Mouse (Mus musculus): Measurements from ENCODE around the gene Slc29a3. TPM values are rescaled to one million over a fixed set of nuclear protein-coding genes. Genes with fewer than 3 reads are reported as not detected.

Slc29a3 gene
- total and polyA plus RNA-seq, 3 experiments, result 1.3 to 5.7 (median 1.7) TPM

- ATAC-seq (ENCODE audit: extremely low read depth, insufficient number of reproducible peaks, low FRiP score, poor library complexity, severe bottlenecking) (no peak), DNase-seq (ENCODE audit: low spot score) (no peak)
- no peaks in the 10 kb centered on the region for H3K36me3 ChIP-seq (replicated peaks)
- no peaks in the 10 kb centered on the region for H3K27me3 ChIP-seq (ENCODE audit: insufficient read depth, low read length)
- TF ChIP-seq CTCF (IDR thresholded peaks at IDR 0.05; ENCODE audit: low read depth, low read length), result no peak
- no peak for TF ChIP-seq POLR2AphosphoS5 (IDR thresholded peaks at IDR 0.05; ENCODE audit: insufficient replicate concordance, low read depth, low read length)
- no peak for TF ChIP-seq GATA2 (IDR thresholded peaks at IDR 0.05; ENCODE audit: borderline replicate concordance, low read depth, low read length)
- TF ChIP-seq GATA1 (IDR thresholded peaks at IDR 0.05; ENCODE audit: borderline replicate concordance, low read length), result no peak
- TF ChIP-seq TAL1 (conservative IDR thresholded peaks at IDR 0.05; ENCODE audit: low read depth, low read length), result no peak
- peaks cover 2% of the 10 kb centered on the region for H3K4me1 ChIP-seq (ENCODE audit: insufficient read depth, low read depth, low read length)
- no peak overlapping the region for H3K4me3 ChIP-seq (ENCODE audit: low read depth, low read length)
- no peaks in the 10 kb centered on the region for H3K9me3 ChIP-seq (replicated peaks)
Measured at GRCm38 (mm10) chr10:60756146-60756545, 3.6 kb upstream of the Slc29a3 start.

- TF ChIP-seq GATA2 (IDR thresholded peaks at IDR 0.05; ENCODE audit: borderline replicate concordance, low read depth, low read length), result no peak
- TF ChIP-seq POLR2AphosphoS5 (IDR thresholded peaks at IDR 0.05; ENCODE audit: insufficient replicate concordance, low read depth, low read length), result no peak
- no peak for TF ChIP-seq TAL1 (conservative IDR thresholded peaks at IDR 0.05; ENCODE audit: low read depth, low read length)
- TF ChIP-seq GATA1 (IDR thresholded peaks at IDR 0.05; ENCODE audit: borderline replicate concordance, low read length), result no peak
- TF ChIP-seq CTCF (IDR thresholded peaks at IDR 0.05; ENCODE audit: low read depth, low read length), result no peak
- Histone ChIP-seq H3K27me3 (ENCODE audit: insufficient read depth, low read length) (no peaks in the 10 kb centered on the region), H3K9me3 (replicated peaks) (no peaks in the 10 kb centered on the region), H3K4me1 (ENCODE audit: insufficient read depth, low read depth, low read length) (peaks cover 2% of the 10 kb centered on the region), H3K36me3 (replicated peaks) (peaks cover 12% of the 10 kb centered on the region), H3K4me3 (ENCODE audit: low read depth, low read length) (no peak overlapping the region)
- no peak for DNase-seq (ENCODE audit: low spot score)
- no peak for ATAC-seq (ENCODE audit: extremely low read depth, insufficient number of reproducible peaks, low FRiP score, poor library complexity, severe bottlenecking)
Measured at GRCm38 (mm10) chr10:60753941-60754340, 1.3 kb upstream of the Slc29a3 start.

- Histone ChIP-seq H3K4me1 (ENCODE audit: insufficient read depth, low read depth, low read length) (peaks cover 2% of the 10 kb centered on the region), H3K4me3 (ENCODE audit: low read depth, low read length) (no peak overlapping the region; the same call in 1 of the 2 replicates), H3K9me3 (replicated peaks) (no peaks in the 10 kb centered on the region), H3K36me3 (replicated peaks) (peaks cover 18% of the 10 kb centered on the region), H3K27me3 (ENCODE audit: insufficient read depth, low read length) (no peaks in the 10 kb centered on the region)
- no peak for DNase-seq (ENCODE audit: low spot score)
- TF ChIP-seq GATA2 (IDR thresholded peaks at IDR 0.05; ENCODE audit: borderline replicate concordance, low read depth, low read length), result no peak
- TF ChIP-seq GATA1 (IDR thresholded peaks at IDR 0.05; ENCODE audit: borderline replicate concordance, low read length), result no peak
- no peak for TF ChIP-seq TAL1 (conservative IDR thresholded peaks at IDR 0.05; ENCODE audit: low read depth, low read length)
- TF ChIP-seq POLR2AphosphoS5 (IDR thresholded peaks at IDR 0.05; ENCODE audit: insufficient replicate concordance, low read depth, low read length), result no peak
- TF ChIP-seq CTCF (IDR thresholded peaks at IDR 0.05; ENCODE audit: low read depth, low read length), result no peak
- no peak for ATAC-seq (ENCODE audit: extremely low read depth, insufficient number of reproducible peaks, low FRiP score, poor library complexity, severe bottlenecking)
Measured at GRCm38 (mm10) chr10:60753261-60753660, 667 bp upstream of the Slc29a3 start.

- no peak for DNase-seq (ENCODE audit: low spot score)
- H3K36me3 ChIP-seq (replicated peaks), result peaks cover 44% of the 10 kb centered on the region
- no peak overlapping the region for H3K4me3 ChIP-seq (ENCODE audit: low read depth, low read length)
- H3K9me3 ChIP-seq (replicated peaks), result no peaks in the 10 kb centered on the region
- TF ChIP-seq CTCF (IDR thresholded peaks at IDR 0.05; ENCODE audit: low read depth, low read length) (no peak), TAL1 (conservative IDR thresholded peaks at IDR 0.05; ENCODE audit: low read depth, low read length) (no peak), GATA1 (IDR thresholded peaks at IDR 0.05; ENCODE audit: borderline replicate concordance, low read length) (no peak), POLR2AphosphoS5 (IDR thresholded peaks at IDR 0.05; ENCODE audit: insufficient replicate concordance, low read depth, low read length) (no peak), GATA2 (IDR thresholded peaks at IDR 0.05; ENCODE audit: borderline replicate concordance, low read depth, low read length) (no peak)
- ATAC-seq (ENCODE audit: extremely low read depth, insufficient number of reproducible peaks, low FRiP score, poor library complexity, severe bottlenecking), result no peak
- no peaks in the 10 kb centered on the region for H3K27me3 ChIP-seq (ENCODE audit: insufficient read depth, low read length)
- H3K4me1 ChIP-seq (ENCODE audit: insufficient read depth, low read depth, low read length), result no peaks in the 10 kb centered on the region; the same call in 1 of the 2 replicates
Measured at GRCm38 (mm10) chr10:60747667-60748212, 4.9 kb downstream of the Slc29a3 start.

- H3K36me3 ChIP-seq (replicated peaks), result peaks cover 47% of the 10 kb centered on the region
Measured at GRCm38 (mm10) chr10:60746512-60746911, 6.1 kb downstream of the Slc29a3 start.

GRCm38 (mm10) chr10:60744543-60745290 lies 7.9 kb downstream of the Slc29a3 start:
- no peak for DNase-seq (ENCODE audit: low spot score)
- Histone ChIP-seq H3K9me3 (replicated peaks) (no peaks in the 10 kb centered on the region), H3K27me3 (ENCODE audit: insufficient read depth, low read length) (no peaks in the 10 kb centered on the region), H3K4me1 (ENCODE audit: insufficient read depth, low read depth, low read length) (no peaks in the 10 kb centered on the region), H3K36me3 (replicated peaks) (peaks cover 38% of the 10 kb centered on the region), H3K4me3 (ENCODE audit: low read depth, low read length) (no peak overlapping the region)
- ATAC-seq (ENCODE audit: extremely low read depth, insufficient number of reproducible peaks, low FRiP score, poor library complexity, severe bottlenecking), result no peak
- TF ChIP-seq GATA2 (IDR thresholded peaks at IDR 0.05; ENCODE audit: borderline replicate concordance, low read depth, low read length), result no peak
- no peak for TF ChIP-seq CTCF (IDR thresholded peaks at IDR 0.05; ENCODE audit: low read depth, low read length)
- TF ChIP-seq TAL1 (conservative IDR thresholded peaks at IDR 0.05; ENCODE audit: low read depth, low read length), result no peak

More at GRCm38 (mm10) chr10:60746512-60746911, 6.1 kb downstream of the Slc29a3 start:
- Histone ChIP-seq H3K9me3 (replicated peaks) (no peaks in the 10 kb centered on the region), H3K4me3 (ENCODE audit: low read depth, low read length) (no peak overlapping the region), H3K4me1 (ENCODE audit: insufficient read depth, low read depth, low read length) (no peaks in the 10 kb centered on the region), H3K27me3 (ENCODE audit: insufficient read depth, low read length) (no peaks in the 10 kb centered on the region)
- no peak for DNase-seq (ENCODE audit: low spot score)
- no peak for TF ChIP-seq POLR2AphosphoS5 (IDR thresholded peaks at IDR 0.05; ENCODE audit: insufficient replicate concordance, low read depth, low read length)
- no peak for TF ChIP-seq TAL1 (conservative IDR thresholded peaks at IDR 0.05; ENCODE audit: low read depth, low read length)
- no peak for TF ChIP-seq GATA2 (IDR thresholded peaks at IDR 0.05; ENCODE audit: borderline replicate concordance, low read depth, low read length)
- no peak for TF ChIP-seq CTCF (IDR thresholded peaks at IDR 0.05; ENCODE audit: low read depth, low read length)
- TF ChIP-seq GATA1 (IDR thresholded peaks at IDR 0.05; ENCODE audit: borderline replicate concordance, low read length), result no peak
- ATAC-seq (ENCODE audit: extremely low read depth, insufficient number of reproducible peaks, low FRiP score, poor library complexity, severe bottlenecking), result no peak

Data from G1E (cell line).